Mouse (Mus musculus): ENCODE results near the gene Ddx41.

Gene Ddx41

DNA sequence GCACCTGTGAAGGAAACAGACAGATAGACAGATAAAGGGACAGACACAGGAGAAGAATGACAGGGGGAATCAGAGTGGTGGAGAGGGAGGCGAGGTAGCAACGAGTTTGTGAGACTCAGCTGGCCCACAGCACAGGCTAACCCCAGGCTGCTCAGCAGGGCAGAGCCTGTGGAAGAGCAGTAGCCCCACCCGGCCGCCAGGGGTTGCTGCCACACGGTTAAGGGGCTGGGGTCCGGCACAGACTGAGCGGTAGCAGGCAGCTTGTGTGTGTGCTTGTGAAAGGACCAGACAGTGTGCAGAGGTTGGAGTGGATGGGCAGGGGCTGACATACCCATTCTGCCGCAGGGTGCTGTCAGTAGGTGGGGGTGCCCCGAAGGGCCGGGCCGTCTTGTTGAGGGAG lies 28.6 kb downstream of the Ddx41 start:
- DNase-seq (ENCODE audit: low read depth, low spot score): no peak

DNA sequence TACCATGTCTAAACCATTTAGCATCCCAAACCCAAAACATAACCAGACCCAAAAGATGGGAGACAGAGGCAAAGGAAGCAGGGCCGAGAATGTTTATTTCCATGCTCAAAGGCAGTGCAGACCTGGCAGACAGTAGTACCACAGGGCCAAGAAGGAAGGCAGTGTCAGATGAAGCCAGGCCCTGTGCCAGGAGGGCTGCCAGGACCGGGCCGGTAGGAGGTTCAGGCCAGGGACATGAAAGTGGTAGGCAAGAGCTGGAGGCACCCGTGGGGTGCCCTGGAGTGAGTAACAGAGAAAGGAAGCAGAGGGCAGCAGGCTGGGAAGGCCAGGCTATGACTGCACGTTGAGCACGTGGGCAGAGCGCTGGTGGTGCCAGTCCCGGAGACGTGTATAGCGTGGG lies 29.8 kb downstream of the Ddx41 start:
- DNase-seq (ENCODE audit: low read depth, low spot score): no peak

DNA sequence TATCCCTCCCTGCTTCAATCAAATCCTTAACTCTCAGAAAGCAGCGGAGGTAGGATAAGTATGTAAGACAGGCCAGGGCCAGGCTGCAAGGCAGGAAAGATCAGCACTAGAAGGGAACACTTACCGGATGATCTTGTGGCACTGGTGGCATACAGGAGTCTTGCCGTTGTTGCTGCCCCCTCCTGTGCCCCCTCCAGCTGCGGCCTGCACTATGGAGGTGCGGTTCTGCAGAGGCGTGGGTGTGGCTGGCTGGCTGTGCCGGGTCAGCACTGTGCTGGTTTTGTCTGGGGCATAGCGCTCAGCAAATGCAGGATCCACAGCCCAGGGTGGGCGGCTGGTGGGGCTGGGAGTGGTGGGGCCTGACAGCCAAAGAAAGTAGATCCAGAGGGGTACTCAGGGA lies 30.6 kb downstream of the Ddx41 start:
- no peak for DNase-seq (ENCODE audit: low read depth, low spot score)

DNA sequence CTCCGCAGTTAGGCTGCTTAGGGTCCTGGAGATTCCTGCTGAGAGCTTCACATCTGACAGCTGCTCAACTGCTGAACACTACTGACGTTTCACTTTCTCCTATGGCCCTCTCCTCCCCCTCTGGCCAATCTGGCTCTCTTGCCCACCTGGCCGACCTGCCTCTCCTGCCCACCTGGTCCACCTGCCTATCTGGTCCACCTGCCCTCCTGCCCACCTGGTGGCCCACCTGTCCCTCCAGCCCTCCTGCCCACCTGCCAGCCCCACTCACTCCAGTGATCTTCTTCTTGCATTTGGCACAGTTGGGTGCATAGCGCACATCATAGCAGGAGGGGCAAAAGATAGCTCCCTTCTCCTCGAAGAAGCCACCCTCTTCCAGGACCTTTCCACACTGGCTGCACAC lies 32.1 kb downstream of the Ddx41 start:
- no peak for DNase-seq (ENCODE audit: low read depth, low spot score)

DNA sequence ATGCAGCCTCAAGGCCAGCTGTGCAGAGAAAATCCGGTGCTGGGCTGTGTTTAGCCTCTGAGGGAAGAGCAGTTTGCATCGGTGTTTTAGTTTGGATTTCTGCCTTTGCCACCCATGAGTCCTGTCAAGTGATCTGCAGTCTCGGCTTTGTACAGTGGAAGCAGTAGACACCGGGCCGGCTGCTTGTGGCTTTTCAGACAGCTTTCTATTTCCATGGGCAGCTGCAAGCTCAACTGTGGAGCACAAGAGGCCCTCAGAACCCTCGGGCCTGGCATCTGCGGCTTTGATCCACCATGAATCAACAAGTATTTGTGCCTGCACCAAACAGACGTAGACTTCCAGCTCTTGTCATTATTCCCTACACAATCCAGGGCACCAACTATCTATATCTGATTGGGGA lies 34.1 kb downstream of the Ddx41 start:
- DNase-seq (ENCODE audit: low read depth, low spot score): no peak

DNA sequence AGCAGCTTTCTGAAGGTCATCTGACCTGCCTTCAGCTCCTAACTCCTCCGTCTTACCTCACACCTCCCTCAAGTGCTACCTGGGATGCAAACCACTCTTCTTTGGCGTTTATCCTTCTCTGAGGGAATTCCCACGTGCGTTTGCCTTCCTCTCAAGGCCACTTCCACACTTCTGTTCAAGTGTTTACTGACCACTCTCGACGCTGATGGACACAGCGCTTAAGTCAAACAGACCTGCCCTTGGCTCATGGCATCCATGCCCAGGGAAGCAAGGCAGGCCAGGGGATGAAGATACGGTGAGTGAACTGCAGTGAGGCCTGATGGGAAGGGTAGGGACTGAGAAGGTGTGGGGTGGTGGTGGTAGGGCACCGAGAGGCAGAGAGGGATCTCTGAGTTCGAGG lies 35.9 kb downstream of the Ddx41 start:
- no peak for DNase-seq (ENCODE audit: low read depth, low spot score)

DNA sequence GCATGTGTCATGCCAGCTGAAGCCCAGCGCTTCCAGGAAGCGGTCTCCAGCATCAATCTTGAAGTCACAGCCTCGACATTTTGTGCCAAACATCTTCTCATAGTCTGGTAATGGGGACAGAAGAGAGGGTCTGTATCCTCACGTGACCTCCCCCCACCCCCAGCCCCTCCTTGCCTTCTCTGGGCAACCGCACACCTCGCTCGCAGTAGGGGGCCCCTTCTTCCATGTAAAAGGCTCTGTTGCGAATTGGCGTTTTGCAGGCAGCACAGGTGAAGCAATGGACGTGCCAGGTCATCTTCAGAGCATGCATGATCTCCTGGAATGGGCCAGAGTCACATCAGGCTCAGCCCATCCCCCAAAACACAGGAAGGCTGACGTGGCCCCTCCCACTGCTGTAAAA lies 37.6 kb downstream of the Ddx41 start:
- no peak for DNase-seq (ENCODE audit: low read depth, low spot score)

DNA sequence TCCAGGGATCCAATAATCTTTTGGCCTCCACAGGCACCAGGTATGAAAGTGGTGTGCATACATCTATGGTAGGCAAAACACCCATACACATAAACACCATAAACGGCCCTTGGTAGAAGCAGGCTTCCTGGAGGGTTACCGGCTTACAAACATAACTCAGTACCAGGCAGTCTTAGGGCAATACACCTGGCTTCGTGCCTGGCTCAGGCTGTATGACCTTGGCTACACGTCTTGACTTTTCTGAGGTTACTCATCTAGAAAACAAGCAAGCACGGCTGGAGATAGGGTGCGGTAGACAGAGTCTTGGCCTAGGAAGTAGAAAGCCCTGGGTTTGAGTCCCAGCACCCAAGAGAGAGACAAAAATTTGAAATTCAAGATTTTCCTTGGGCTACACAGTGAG lies 39.8 kb downstream of the Ddx41 start:
- no peak for DNase-seq (ENCODE audit: low read depth, low spot score)

DNA sequence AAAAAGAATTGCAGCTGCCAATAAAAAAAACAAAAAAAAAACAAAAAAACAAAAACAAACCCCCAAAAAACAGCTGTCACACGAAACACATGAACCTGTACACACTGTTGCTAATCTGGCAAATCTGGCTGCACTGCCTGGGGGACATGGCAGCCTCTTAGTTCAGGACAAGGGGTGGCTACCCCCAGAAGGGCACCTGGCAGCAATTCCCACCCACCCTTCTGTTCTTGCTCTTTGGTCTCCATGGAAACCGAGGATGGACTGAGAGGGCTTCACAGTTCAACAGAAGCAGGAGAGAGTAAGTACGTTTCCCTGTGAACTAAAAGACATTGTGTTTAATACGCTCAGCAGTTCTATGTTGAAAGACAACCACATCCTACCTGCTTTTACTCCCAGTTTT lies 40.8 kb downstream of the Ddx41 start:
- no peak for DNase-seq (ENCODE audit: low read depth, low spot score)

DNA sequence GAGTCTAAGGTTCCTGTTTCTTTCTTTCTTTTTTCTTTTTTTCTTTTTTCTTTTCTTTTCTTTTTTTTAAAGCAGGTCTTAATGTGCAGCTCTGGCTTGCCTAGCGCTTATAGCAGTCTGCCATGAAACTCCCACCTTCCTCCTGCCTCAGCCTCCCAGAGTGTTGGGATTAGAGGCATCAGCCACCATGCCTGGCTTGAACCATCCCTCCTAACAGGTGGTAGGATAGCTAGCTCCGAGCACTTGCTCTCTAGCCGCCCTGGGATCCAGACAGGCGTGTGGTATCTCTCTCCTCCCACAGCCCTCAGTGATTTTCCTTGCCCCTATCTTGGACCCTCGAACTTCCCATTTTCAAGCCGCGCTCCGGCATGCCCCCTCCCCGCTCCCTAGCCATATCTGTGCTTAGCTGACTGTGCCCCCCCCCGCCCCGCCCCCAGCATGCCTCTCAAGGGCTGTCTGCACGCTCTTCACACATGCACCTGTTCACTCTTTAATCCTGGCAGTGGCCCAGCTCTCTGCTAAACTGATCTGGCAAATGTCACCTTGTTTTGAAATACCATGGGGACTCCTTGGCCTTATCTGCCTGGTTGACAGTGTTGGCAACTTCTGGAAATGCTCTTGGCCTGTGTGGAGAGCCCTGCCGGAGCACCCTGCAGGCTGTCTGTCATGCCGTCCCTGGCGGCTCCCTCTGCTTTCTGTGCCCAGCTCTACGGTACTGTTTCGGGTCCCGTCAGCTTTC lies 41.4 kb downstream of the Ddx41 start:
- DNase-seq (ENCODE audit: low read depth, low spot score): no peak

DNA sequence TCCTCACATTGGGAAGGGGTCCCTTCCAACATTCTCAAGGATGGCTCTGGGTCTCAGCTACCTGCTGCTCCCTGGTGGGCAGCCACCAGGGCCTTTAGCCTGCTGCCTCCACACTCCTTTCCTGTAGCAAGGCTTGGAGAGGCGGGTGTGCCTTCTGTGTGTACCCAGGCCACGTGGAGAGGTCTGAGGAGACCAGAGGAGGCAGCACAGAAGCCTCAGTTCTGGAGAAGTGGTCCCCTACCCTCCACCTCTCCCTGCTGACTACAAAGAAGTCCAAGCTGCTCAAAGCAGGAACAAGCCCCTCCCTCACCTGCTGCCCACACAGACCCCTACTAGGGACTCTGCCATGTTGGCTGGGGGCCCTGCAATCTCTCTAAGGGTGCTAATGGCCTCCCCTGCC lies 42.2 kb downstream of the Ddx41 start:
- DNase-seq (ENCODE audit: low read depth, low spot score): no peak

DNA sequence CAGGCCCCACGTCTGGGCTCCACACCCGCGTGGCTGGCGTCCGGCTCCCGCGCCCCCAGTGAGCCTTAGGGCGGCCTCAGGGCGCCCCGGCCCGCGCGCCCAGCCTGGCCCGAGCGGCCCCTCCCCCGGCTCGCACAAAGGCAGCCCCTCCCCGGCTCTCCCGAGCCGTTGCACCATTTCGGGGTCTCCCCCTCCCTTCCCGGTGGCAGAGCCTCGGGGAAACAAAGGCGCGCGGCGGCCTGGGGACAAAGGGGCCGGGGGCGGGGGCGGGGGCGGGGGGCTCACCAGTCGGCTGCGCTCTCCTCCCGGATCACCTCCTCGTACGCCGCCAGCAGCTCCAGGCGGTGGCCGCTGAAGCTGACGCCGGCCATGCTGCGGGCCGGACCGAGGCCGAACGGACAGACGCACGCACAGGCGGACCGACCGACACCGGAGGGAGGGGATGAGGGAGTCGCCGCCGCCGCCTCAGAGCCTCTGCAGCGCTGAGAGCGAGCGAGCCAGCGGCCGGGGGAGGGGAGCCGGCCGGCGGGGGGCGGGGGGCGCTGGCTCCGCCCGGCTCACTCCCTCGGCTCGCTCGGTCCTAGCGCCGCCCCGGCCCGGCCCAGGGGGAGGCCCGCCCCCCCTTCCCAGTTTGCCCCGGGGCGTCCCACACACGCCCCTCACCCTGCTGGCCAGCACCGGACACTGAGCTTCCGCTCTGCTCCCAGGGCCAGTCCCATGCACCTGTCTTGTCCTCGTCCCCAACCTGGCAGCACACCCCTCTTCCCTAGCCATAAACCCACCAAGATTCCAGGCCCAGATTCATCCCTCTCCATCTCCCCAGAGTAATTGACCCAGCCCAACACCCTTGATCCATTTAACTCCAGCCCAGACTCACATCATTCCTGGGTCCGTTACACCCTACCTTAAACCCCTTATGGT lies 48.6 kb downstream of the Ddx41 start, which contains the start of gene Dbn1:
Gene Dbn1, minus strand, starts transcription at position 534 of the 921 bp plus-strand sequence.
- no peak for DNase-seq (ENCODE audit: low read depth, low spot score)

DNA sequence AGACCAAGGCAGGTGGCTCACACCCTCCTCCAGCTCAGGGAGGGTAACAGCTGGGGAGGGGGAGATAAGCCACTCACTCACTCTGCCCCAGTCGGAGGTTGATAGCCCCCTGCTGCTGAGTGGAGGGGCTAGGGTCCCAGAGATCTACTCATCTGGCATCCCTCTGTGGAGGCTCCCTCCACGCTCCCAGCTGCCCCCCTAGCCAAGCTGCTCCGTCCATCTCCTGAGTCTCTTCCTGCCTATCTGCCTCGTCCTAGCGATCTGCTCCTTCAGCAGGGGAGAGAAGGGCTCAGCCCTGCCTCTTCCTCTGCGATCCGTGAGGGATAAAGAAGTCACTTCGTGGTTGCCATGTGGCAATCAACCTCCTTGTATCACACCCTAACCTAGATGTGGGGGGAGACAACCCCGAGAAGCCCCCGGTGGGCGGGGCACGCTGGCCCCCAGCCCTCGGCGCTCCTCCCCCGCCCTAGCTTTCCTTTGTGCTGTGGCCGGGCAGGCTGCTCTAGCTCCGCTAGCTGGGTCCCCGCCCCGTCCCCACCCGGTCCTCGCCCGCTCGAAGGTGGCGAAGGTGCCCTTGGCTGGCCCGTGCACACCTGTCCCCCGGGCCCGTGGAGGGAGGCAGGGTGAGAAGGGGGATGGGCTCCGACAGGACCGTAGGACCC lies 49.4 kb downstream of the Ddx41 start:
- no peak for DNase-seq (ENCODE audit: low read depth, low spot score)

DNA sequence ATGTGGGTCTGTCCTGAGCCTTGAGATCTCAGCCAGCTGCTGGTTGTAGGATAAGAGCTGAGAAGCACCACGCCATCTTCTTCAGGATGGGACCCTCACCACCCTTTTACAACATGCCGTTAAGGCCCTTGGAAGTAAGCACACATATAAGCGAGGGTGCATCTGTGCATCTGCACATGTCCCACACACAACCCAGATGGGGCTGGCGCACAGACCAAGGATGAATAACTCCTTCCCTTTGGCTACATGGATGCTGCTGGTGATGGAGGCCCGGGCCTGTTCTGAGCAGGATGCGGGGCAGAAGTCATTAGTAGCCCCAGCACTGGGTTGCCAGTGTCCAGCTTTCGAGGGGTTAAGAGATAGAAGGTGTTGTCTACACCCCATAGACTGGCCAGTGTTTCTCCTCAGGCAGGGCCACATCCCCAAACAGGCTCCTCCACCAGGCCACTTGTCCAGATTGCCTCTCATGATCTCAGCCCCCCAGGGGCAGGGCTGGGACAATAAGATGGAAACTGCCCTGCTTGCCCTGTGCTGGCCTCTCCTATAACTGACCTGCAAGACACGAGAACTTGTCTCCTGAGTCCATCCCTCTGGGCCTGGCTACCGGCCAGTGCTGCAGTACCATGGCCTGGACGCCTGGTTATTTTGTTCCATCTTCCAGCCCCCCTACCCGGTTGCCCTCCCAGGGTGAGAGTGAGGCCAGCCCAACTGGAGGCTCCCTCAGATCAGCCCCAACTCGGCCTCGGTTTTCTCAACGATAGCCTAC lies 50.2 kb downstream of the Ddx41 start:
- no peak for DNase-seq (ENCODE audit: low read depth, low spot score)

DNA sequence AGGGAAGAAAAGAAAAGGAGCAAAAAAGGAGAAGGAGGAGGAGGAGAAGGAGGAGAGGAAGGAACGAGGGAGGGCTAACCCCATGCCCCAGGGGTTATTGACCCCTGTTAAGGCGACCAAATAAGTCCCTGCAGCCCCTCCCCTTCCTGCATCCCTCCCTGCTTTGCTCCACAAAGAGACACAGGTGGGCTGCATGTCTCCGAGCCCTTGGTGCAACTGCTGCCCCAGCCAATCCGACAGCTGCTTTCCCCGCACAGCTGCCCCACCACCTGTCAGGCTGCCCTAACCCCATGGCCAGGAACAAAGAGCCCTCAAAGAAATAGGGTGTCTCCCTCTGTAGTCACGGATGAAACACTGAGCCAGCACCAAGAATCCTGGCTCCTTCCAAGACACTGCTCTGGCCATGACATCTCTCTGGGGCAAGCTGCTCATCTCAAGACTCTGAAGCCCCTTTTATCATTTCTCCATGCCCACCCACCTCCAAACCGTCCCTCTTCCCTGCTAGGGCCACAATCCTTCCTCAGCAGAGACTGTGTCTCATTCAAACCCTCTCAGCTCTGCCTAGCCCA lies 51.9 kb downstream of the Ddx41 start:
- DNase-seq (ENCODE audit: low read depth, low spot score): no peak

DNA sequence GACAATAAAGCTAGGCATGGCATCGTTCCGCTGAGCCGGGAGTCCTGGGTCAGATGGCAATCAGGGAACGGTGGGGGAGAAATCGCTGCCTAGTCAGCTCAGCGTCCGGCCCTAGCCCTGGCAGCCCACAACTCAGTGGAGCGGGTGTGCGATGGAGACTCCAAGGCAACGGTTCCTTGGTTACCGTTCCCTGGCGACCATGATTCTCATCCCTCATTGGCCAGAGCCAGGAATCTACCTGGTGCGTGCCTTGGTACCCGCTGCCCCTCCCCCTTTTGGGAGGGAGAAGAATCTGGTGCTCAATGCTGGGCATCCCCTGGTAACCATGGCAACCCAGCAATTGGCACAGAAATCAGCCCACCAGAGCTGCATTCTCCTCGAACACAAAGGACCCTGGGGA lies 52.9 kb downstream of the Ddx41 start:
- DNase-seq (ENCODE audit: low read depth, low spot score): no peak

DNA sequence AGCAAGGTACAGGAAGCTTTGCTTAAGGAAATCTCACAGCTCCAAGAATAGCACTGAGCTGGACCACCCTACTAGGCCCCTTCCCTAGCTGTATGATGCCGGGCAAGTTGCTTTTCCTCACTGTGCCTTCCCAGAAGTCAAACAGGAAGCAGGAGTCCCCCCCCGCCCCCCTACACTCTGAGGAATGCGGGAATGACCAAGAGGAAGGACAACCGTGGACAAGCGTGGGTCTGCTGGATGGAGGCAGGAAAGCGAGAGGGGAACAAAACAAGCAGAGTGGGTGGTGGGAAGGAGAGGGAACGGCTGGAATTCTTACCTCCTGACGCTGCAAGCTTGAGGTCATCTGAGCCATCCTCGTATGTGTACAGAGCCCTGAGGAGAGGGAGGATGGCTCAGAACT lies 53.4 kb downstream of the Ddx41 start:
- DNase-seq (ENCODE audit: low read depth, low spot score): no peak

DNA sequence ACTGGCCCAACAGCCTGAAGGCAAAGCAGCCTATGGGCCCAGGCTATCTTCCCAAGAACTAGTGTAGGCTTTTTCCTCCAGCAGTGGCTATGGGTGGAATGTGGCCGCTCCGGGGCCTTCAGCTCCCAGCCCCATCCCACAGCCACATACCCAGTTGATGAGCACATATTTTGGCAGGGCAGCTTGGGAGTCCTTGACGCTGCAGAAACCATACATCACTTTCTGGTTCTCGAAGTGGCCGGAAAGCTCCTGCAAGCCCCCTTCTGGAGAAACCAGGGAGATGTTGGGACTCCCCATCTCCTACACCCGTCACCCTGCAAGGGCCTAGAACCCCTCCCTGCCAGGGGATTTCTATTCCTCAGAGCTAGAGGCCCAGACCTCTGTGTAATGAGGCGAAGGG lies 53.9 kb downstream of the Ddx41 start:
- DNase-seq (ENCODE audit: low read depth, low spot score): no peak
